Mouse (Mus musculus) layer of hippocampus, postnatal 14 days (tissue): ENCODE measurements around the gene Oxld1. TPM values are rescaled to one million over a fixed set of nuclear protein-coding genes. Genes with fewer than 3 reads are reported as not detected.
A peak's percentile ranks its signal among the peaks of the same experiment; 100 is the strongest.

Experiments used
- DNase-seq, 2 experiments: peaks; one replicate each; pipeline ENCODE4 v3.0.0; 2021 to 2022; ENCODE audit warnings: low spot score in 2 of 2, mixed read lengths in 1 of 2
- long read RNA-seq, 2 experiments: library from polyadenylated mRNA; stranded (forward); transcript quantifications; one replicate each; pipeline ENCODE4 v2.0.0; 2021
- total RNA-seq, 2 experiments: library from RNA; stranded (reverse); gene quantifications; 2 replicates each; pipeline ENCODE4 v1.2.3; 2021

Gene Oxld1
- 10 to 100 TPM; 14.5 to 15.9 TPM for total RNA-seq
- long read RNA-seq, experiment 1, transcript Oxld1-201 (2 exons, 813 nt), result major isoform, 5 of 9 reads
- long read RNA-seq, experiment 1, partial matches to known transcripts, result 3 of 9 reads
- long read RNA-seq, experiment 1, other reads (novel, unspliced or antisense), result 0 of 9 reads
- long read RNA-seq, experiment 2, transcript Oxld1-201 (2 exons, 813 nt), result major isoform, 7 of 19 reads
- long read RNA-seq, experiment 2, partial matches to known transcripts, result 7 of 19 reads
- long read RNA-seq, experiment 2, other reads (novel, unspliced or antisense), result 1 of 19 reads

DNA sequence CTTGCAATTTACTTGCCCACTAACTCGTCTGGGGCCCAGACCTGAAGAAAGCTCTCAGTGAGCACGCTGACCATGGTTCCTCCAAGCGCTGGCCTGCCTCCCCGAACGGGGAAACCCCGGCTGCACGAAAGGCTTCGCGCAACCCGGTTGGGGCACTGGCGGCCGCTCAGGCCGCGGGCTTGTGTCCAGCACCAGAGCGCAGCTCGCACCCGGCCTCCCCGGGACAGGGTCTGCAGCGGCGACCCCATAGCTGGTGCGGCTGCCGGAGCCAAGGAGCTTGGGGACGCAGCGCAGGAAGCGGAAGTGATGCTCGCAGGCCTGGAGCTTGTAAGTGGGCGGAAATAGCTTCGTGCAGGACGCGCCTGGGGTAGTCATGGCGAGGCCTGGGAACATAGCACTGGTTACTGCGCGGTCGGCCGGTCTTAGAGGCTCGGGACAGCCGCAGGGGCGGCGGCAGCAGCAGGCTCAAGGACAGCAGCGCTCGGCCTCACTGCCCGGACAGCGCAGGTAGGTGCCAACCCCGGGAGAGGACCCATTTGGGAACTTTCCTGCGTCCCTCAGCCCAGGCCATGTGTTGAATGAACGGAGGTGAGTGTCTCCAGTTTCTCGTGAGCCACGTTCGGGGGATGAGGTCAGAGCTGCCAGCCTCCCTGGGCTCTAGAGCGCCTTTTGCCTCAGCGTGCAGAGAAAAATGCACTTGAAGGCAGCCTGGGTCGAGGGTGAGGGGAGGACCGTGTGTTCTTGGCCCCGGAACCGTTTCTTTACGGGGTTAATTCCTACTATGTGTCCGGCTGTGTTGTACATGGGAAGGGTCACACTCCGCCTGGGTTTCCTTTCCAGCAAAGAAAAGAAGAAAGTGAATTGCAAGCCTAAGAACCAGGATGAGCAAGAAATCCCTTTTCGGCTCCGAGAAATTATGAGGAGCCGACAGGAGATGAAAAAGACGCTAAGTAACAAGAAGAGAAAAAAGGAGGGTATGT is at the start of gene Oxld1, which contains the start of gene Ccdc137:
TSS of gene Oxld1 (minus strand) at position 297 of the 980 bp plus-strand sequence.
TSS of gene Ccdc137 (plus strand) at position 344 of the 980 bp plus-strand sequence.
- DNase-seq, result peak; percentile 77 to 80

DNA sequence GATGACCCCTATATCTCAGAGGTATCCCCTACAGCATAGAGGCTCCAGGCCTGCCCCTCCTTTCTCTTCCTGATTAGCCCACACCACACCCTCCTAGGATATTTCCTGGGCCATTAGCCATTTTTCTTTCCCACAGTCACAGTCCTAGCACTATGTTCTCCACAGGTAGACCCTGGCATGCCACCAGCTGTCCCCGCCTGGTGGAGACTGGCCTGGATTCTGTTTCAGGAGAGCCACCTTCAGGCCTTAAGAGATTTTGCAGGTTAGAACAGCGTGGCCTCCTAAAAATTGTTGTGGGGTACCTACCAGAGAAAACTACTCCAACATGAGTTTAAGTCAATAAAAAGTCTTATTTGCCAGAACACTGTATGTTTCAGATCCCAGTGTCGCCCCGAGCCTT is 49.0 kb upstream of the Oxld1 start:
- DNase-seq, result no peak

DNA sequence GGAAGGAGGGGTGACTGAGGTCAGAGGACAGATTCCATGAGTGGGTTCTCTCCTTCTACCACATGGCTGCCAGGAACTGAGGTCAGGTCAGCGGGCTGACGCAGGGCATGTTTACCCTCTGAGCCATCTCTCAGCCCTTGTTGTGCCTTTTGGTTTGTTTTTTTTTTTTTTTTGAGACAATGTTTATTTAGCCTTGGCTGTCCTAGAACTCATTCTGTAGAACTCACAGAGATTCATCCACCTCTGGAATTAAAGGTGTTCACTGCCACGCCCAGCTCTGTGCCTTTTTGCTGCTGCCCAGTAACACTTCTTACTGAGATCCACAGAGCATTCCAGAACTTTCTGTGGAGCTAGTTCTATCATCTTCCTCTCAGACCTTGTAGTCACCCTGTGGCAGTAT is 47.8 kb upstream of the Oxld1 start:
- DNase-seq, result no peak

DNA sequence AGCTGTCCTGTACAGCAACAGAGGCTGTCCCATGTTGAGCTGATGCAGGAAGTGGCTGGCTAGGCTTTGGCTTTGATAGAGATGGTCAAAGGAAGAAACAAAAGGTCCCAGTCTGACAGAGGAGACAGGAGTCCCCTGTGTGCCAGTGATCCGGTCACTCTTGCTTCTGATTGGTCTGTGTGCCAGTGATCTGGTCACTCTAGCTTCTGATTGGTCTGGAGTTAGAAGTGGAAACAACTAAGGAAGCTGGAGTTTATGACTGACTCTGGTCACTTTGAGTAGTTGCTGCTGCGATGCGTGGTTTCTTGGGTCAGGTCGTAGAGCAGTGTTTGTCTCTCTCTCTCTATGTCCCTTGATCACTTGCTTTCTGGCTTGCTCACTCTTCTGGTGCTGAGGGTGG is 43.8 kb upstream of the Oxld1 start:
- no peak for DNase-seq

DNA sequence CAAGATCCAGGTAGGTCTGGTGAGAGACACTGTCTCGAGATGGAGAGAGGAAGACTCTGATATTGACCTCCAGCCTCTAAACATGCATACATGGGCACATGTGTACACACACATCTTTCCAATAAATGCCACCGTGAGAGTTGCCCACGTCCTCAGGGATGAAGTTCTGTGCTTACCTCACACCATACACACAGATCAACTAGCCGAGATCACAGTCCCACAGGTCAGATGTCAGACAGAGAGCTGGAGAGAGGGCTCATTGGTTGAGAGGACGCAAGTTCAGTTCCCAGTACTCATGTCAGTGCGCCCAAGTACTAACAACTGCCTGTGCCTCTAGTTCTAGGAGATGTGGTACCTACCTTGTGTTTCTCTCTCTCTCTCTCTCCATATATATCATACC is 43.1 kb upstream of the Oxld1 start:
- no peak for DNase-seq

DNA sequence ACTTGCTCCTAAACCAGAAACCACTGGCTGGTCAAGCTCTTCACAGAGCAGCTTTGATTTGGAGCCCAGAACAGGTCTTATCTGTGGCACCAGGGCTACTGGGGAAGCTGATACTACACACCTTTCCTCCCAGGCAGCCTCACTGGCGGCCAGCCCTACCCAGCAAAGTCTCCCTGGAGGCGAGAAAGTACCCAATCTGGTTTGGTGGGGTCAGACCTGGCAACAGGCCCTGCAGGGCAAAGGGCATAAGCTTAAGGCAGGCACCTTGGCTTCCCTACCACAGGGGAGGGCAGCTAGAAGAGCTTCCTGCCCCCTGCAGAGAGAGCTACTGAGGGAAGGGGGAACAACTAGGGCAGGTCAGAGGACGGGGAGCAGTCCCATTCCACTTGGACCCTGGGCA is 42.5 kb upstream of the Oxld1 start:
- no peak for DNase-seq

DNA sequence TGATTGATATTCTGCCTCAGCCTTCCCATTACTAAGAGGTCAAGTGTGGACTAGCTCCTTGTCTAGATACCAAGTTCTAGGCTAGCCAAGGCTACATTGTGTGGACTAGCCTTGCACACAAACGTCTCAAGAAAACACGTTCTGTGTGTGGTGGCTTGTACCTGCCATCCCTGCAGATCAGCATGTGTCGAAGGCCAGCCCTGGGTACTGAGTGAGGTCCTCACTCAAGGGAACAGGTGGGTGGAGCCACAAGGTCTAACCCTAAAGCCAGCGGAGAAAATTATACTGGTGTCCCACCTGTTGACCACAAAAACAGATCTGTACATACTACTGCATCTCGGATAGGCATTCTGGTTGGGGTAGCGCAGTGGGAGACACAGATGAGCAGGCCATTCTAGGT is 42.0 kb upstream of the Oxld1 start:
- DNase-seq, result no peak

DNA sequence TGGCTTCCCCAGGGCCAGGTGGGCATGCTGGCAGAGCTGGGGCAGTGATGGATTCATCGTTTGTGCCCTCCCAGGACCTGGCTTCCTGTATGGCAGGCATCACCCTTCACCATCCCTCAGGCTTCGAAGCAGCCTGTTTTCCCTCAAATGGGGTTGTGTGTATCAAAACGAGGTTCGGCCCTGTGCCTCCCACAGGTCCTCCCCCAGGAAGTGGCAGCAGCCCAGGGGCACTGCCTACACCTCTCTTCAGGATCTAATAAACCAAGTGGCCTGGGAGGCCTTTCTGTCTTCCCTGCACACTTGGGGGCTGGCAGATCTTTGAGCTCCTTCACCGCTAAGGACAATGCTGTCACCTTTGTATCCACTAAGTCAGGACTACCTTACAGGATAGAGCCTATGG is 41.0 kb upstream of the Oxld1 start:
- no peak for DNase-seq

DNA sequence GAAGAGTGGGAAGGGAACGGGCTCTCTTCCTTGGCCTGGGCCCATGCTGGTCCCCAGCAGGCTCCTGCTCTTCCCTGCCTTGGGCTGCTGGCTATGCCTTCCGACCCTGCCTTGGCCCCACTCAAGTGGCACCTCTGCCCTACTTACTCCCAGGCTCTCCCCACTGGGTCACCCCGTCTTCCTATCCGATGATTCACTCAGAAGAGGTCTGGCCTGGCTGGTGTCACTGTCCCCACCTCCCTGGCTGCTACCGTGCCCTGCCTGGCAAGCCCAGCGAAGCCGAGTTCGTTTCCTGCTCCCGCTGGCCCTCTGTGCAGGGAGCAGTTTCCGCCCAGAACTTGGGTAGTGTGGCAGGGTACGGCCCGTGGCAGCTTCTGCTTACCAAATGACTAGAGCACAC is 40.4 kb upstream of the Oxld1 start:
- DNase-seq, result no peak

DNA sequence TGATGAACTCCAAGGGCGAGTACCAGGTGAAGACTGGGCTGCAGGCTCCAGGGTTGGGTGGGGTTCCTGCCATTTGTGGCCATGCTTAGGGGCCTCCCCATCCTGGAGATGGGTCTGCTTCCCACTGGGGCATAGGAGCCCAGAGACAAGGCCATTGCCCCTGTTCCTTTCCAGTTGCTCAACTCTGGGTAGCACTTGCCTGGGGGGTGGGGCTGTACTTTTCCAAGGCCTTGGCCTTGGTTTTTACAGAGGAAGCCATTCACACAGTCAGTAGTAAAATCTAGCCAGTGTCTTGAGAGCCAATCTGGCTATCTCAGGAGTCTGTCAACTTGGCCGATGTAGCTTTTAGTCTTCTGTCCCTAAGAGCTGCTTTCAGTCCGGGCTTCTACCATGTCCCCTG is 39.6 kb upstream of the Oxld1 start:
- no peak for DNase-seq

DNA sequence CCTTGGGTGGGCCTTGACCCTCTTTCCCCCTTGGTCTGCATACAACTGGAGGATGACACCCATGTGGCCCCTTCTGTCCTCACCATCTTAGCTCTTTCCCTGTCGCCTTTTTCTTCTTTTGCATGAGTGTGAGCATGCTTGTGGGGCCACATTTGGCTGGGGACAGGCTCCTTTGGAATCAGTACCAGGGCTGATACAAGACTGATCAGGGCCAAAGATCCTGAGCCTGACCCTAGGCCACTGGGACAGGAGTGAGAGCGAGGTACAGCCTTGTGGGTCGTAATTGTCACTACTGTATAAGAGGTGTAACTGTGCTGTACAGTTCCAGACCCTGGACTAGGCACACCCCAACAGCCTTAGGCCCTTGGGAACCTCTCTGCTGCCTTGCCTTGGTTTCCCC is 36.0 kb upstream of the Oxld1 start:
- no peak for DNase-seq

DNA sequence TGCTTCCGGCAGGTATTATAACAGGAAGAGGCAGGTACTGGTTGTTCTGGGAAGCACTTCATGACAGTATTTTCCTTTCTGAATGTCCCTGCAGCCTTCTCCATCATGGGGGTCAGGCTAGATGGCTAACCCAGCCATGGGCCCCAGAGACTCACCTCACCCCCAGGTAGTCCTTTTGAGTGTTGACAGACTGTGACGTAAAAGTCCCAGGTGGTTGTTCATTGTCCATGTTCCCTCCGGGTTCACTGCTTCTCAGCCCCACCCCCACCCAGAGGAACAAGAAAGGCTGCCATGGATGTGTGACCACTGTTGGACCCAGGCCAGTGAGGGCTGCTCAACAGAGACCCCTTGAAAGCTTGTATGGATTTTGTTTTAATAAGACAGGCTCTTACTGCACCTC is 35.5 kb upstream of the Oxld1 start:
- DNase-seq, result no peak

DNA sequence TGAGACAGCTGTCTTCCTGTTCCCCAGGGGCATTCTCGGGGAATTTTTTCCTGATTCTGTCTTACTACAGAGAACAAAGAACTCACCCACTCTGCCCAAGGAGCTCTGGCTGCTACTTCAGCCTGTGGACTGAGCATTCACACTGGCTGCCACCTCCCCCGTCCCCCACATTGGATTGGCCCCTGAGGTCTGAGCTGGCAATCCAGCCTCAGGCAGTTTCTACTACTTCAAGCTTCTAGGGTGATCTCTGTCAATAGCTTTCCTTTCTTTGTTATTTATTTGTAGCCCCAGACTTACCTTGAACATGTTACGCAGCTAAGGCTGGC is 35.0 kb upstream of the Oxld1 start:
- DNase-seq, result no peak

DNA sequence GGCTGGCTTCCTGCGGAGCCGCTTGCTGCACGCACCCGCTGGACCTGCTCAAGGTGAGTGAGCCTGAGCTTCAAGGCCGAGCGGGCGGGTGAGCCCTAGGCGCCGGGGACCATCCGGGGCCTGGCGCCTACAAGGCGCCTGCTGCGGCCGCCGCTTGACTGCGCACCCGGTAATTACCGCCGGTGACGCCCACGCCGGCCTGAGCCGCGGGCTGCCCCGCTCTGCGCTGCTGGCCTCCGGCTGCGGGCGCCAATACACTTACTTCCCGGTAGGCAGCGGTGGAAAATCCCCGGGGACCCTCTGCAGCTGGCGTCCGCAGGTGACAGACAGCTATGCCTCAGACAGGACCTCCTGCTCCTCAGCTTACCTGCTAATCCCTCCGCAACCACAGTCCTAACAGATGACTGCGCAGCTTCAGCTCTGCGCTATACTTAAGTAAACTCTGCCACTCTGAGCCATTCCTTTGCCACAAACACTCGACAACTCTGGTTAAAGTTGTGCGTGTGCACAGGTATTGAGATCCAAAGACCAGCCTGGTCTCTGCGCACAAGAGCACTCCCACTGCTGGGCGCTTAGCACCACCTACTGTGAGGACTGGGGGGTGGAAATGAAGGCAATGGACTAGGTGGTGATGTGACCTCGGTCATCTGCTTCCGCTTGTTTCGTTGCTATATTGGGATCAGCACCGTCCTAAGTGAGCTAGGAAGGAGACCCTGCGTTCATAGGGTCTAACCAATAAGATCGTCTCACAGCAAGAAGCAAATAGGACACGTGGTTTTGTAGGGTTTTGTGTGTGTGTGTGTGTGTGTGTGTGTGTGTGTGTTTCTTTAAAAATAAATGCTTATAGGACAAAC is 34.4 kb upstream of the Oxld1 start:
- DNase-seq, result peak in 1 of 2 experiments; percentile 32

DNA sequence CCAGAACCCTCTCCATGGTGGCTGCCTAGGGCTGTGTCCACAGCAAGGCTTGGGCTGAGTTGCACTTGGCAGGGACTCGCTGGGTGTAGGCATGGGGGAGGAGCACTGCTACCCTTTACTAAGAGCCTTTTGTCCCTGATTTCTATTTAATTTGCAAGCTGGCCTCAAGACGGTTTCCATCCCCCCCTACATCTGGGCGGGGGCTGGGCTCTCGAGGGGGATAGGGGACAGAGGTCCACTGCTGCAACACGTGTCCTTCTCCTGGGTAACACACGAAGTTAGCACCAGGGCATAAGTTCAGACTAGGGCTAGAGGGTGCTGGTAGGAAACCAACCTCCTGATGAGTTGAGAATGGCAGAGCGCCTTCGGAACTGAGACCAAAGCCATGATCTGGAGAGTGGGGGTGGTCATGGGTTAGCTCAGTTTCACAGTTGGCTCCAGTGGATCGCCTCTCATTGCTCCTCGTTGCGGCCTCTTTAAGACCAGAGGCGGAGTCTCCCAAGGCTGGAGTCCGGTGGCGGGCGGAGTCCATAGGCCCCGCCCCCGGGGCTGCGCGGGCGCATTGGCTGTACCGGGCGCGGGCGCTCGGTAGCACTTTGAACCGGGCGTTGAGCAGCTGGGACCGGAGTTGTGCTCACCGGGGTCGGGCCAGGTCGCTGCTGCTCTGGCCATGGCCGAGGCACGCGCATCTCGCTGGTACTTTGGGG is 33.6 kb upstream of the Oxld1 start, which contains the start of gene Slc25a10:
TSS of gene Slc25a10 (plus strand) at position 524 of the 707 bp plus-strand sequence.
- DNase-seq, result peak; percentile 81 to 88

DNA sequence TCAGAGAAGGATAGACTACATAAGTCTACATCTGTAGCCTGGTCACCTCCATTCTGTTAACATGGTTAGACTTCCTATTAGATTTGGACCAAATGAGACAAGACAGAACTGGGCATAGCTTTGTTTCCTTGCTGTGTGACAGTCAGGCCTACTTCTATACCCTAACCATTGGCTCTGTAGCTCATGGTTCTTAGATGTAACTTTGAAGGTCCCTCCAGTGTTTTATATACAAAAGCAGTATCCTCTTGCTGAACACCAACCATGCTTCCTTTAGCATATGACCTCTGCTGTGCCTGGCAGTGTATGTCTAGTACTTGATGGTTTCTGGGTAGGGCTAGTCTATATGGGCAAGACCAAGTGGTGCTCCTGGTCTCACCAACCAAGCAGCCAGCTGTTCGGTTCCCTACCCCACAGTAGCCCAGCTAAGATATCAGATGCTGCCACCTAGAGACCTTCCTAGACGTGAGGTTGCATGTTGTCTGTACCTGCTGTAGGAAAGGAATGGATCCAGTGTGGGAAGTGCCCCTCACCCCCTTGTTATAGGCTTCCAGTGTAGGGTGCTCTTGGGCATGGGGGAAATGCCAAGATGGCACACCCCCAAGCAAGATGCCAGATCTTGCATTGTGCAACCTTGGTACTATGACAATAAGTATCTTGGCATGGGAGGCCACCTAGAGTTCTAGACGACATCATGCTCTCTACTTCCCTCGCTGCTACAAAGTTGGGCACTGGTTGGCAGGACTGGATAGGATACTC is 32.6 kb upstream of the Oxld1 start:
- DNase-seq, result no peak

DNA sequence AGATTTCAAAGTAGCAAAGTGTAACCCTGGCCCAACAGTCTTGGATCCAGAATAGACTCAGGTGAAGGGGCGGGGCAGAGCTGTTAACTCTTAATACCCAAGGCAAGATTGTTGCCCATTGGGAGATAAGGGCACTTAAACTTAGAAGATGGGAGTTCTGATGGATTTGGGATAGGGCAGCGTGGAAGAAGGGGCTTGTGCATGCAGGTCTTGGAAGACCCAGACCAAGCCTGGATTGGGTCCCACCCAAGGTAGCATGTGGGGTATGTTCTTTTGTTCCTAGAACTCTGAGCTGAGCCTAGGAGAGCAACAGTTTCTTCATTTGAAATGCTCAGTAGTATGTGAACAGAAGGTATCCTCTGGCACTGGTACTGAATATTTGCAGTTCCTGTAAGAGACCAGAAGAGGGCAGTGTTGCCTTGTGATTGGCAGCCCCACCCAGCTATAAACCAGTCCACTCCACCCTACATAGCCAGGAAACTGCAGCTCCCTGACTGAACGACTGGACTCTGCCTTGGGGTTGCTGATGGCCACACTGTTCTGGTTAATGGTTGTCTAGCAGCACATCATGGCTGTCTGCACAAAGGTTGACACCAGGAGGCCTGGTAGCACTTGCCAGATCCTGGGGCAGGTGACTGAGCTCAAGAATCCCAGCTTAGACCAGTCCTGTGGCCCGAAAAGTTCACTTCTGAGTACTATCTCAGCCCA is 31.3 kb upstream of the Oxld1 start:
- peak; percentile 60 to 88 for DNase-seq

DNA sequence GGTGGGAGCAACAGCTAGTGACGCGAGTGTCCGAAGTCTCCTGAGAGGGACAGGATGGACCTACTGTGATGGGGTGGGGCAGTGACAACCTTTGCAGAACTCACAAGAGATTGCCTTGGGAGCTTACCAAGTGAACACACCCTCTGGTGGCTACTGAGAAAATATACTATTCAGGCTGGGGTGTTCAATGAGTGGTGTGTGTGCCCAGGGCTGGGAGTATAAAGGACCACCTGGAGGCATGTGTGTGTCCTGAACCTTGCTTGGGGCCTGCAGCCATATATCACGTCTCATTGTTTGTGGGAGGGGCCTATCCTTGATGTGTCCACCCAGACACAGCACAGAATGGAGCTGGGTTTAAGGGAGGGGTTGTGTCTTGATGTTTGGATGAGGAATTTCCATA is 30.6 kb upstream of the Oxld1 start:
- no peak for DNase-seq

DNA sequence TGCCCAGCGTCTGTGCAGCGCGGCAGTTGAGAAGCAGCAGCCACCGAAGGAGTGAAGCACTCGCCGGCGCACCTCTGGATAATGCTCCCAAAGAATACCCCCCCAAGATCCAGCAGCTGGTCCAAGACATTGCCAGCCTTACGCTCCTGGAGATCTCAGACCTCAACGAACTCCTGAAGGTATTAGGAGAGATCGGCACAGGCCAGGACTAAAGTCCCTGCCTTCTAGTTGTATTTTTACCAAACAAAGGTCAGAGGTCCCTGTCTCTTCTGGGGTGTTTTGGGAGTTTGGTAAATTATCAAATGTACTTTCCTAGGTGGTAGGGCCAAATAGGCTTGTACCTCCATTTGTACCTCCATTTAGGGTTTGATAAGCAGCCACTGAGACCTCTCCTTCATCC is 27.4 kb upstream of the Oxld1 start:
- no peak for DNase-seq
